Mouse (Mus musculus): ENCODE measurements at regions not wholly inside any gene's neighbourhood (a gene's known extent, or its start where the extent isn't known, plus 50 kb on each side); places are given as distances from the start of the nearest gene placed in this dataset.

- ATAC-seq (replicated peaks; ENCODE audit: low FRiP score) (no peak), DNase-seq (ENCODE audit: low spot score) (no peak)
- Histone ChIP-seq H3K4me3 (ENCODE audit: low read depth, low read length) (no peak overlapping the region), H3K4me1 (replicated peaks; ENCODE audit: control insufficient read depth, insufficient read depth, low read length) (no peaks in the 10 kb centered on the region), H3K27ac (ENCODE audit: low read depth, low read length) (no peak overlapping the region), H3K9ac (ENCODE audit: low read depth, low read length) (no peak overlapping the region), H3K36me3 (ENCODE audit: control insufficient read depth, insufficient read depth, low read length) (no peaks in the 10 kb centered on the region), H3K4me2 (no peak overlapping the region), H3K27me3 (replicated peaks; ENCODE audit: control insufficient read depth, insufficient read depth, low read length) (no peaks in the 10 kb centered on the region), H3K9me3 (ENCODE audit: control insufficient read depth, low read length) (no peaks in the 10 kb centered on the region)
- 81% methylated on average over 2 of the region's 2 CpGs for WGBS
These were observed 587.1 kb downstream of the Rnf144a start for GRCm38 (mm10) chr12:25827961-25828360.

- Histone ChIP-seq H3K36me3 (ENCODE audit: control insufficient read depth, insufficient read depth, low read length) (no peaks in the 10 kb centered on the region), H3K27ac (ENCODE audit: low read depth, low read length) (no peak overlapping the region), H3K4me1 (replicated peaks; ENCODE audit: control insufficient read depth, insufficient read depth, low read length) (no peaks in the 10 kb centered on the region), H3K27me3 (replicated peaks; ENCODE audit: control insufficient read depth, insufficient read depth, low read length) (no peaks in the 10 kb centered on the region), H3K4me3 (ENCODE audit: low read depth, low read length) (no peak overlapping the region), H3K4me2 (no peak overlapping the region), H3K9ac (ENCODE audit: low read depth, low read length) (no peak overlapping the region), H3K9me3 (ENCODE audit: control insufficient read depth, low read length) (no peaks in the 10 kb centered on the region)
- WGBS: 30% methylated on average over 3 of the region's 3 CpGs
- ATAC-seq (replicated peaks; ENCODE audit: low FRiP score) (no peak), DNase-seq (ENCODE audit: low spot score) (no peak)
These were observed 588.1 kb downstream of the Rnf144a start for GRCm38 (mm10) chr12:25826928-25827327.

GRCm38 (mm10) chr12:25826451-25826850, 588.6 kb downstream of the Rnf144a start:
- no peaks in the 10 kb centered on the region for H3K9me3 ChIP-seq (ENCODE audit: control insufficient read depth, low read length)
- ATAC-seq (replicated peaks; ENCODE audit: low FRiP score) (no peak), DNase-seq (ENCODE audit: low spot score) (no peak)
- H3K36me3 ChIP-seq (ENCODE audit: control insufficient read depth, insufficient read depth, low read length): no peaks in the 10 kb centered on the region
- H3K4me3 ChIP-seq (ENCODE audit: low read depth, low read length): no peak overlapping the region
- WGBS: 52% methylated on average over 4 of the region's 4 CpGs
- no peak overlapping the region for H3K27ac ChIP-seq (ENCODE audit: low read depth, low read length)
- H3K27me3 ChIP-seq (replicated peaks; ENCODE audit: control insufficient read depth, insufficient read depth, low read length): no peaks in the 10 kb centered on the region
- H3K4me2 ChIP-seq: no peak overlapping the region
- no peak overlapping the region for H3K9ac ChIP-seq (ENCODE audit: low read depth, low read length)
- no peaks in the 10 kb centered on the region for H3K4me1 ChIP-seq (replicated peaks; ENCODE audit: control insufficient read depth, insufficient read depth, low read length)

DNA sequence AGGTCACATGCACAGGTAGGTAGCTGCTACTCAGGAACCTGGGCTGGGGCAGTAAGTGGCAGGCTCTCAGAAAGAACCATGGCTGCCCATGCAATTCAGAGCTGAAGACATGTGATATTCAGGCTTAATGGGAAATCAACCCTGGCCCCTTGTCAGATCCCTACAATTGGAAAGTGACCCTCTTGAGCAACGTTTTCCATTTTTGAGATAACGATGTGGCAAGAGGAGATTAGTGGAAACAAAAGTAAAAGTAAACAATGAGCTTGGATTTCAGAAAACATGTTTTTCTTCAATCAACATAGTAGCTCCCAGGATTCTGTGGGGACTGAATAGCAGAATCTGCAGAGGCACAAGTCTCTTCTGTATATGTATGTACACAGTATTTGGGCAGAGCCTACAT, 598.8 kb downstream of the Rnf144a start:
- H3K4me3 ChIP-seq (ENCODE audit: low read depth, low read length): no peak overlapping the region
- no peak overlapping the region for H3K27ac ChIP-seq (ENCODE audit: low read depth, low read length)
- H3K4me2 ChIP-seq: no peak overlapping the region
- no peaks in the 10 kb centered on the region for H3K36me3 ChIP-seq (ENCODE audit: control insufficient read depth, insufficient read depth, low read length)
- H3K9me3 ChIP-seq (ENCODE audit: control insufficient read depth, low read length): no peaks in the 10 kb centered on the region
- no peaks in the 10 kb centered on the region for H3K27me3 ChIP-seq (replicated peaks; ENCODE audit: control insufficient read depth, insufficient read depth, low read length)
- no peak for DNase-seq (ENCODE audit: low spot score)
- WGBS: 54% methylated on average over 2 of the region's 2 CpGs
- no peak overlapping the region for H3K9ac ChIP-seq (ENCODE audit: low read depth, low read length)
- no peaks in the 10 kb centered on the region for H3K4me1 ChIP-seq (replicated peaks; ENCODE audit: control insufficient read depth, insufficient read depth, low read length)
- no peak for ATAC-seq (replicated peaks; ENCODE audit: low FRiP score)

DNA sequence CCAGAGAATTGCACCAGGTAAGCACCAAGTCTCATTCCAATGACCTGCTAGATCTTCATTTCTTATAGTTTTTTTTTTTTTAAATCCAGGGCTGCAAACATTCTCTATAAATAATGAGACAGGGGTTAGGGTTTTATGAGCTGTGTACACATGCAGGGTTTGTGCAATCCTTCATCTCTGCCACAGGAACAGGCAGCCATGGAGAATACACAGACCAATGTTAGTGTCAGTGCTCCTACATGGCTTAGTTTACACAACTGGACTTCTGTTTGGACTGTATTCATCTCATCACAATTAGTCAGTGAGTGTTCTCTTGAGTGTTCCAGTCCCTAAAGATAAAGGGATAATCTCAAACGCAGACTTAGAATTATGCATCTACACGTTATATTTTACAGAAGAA, 620.0 kb downstream of the Rnf144a start:
- H3K27me3 ChIP-seq (replicated peaks; ENCODE audit: control insufficient read depth, insufficient read depth, low read length): no peaks in the 10 kb centered on the region
- ATAC-seq (replicated peaks; ENCODE audit: low FRiP score): no peak
- H3K9ac ChIP-seq (ENCODE audit: low read depth, low read length): no peak overlapping the region
- no peak overlapping the region for H3K27ac ChIP-seq (ENCODE audit: low read depth, low read length)
- H3K4me2 ChIP-seq: no peak overlapping the region
- 69% methylated on average over 2 of the region's 2 CpGs for WGBS
- no peak for DNase-seq (ENCODE audit: low spot score)
- H3K4me1 ChIP-seq (replicated peaks; ENCODE audit: control insufficient read depth, insufficient read depth, low read length): no peaks in the 10 kb centered on the region
- no peak overlapping the region for H3K4me3 ChIP-seq (ENCODE audit: low read depth, low read length)
- no peaks in the 10 kb centered on the region for H3K36me3 ChIP-seq (ENCODE audit: control insufficient read depth, insufficient read depth, low read length)
- H3K9me3 ChIP-seq (ENCODE audit: control insufficient read depth, low read length): no peaks in the 10 kb centered on the region

- H3K27me3 ChIP-seq (replicated peaks; ENCODE audit: control insufficient read depth, insufficient read depth, low read length): no peaks in the 10 kb centered on the region
- no peak for DNase-seq (ENCODE audit: low spot score)
- H3K4me3 ChIP-seq (ENCODE audit: low read depth, low read length): no peak overlapping the region
- H3K4me1 ChIP-seq (replicated peaks; ENCODE audit: control insufficient read depth, insufficient read depth, low read length): no peaks in the 10 kb centered on the region
- ATAC-seq (replicated peaks; ENCODE audit: low FRiP score): no peak
- no peak overlapping the region for H3K4me2 ChIP-seq
- H3K9me3 ChIP-seq (ENCODE audit: control insufficient read depth, low read length): no peaks in the 10 kb centered on the region
- WGBS: 53% methylated on average over 2 of the region's 2 CpGs
- H3K27ac ChIP-seq (ENCODE audit: low read depth, low read length): no peak overlapping the region
- no peak overlapping the region for H3K9ac ChIP-seq (ENCODE audit: low read depth, low read length)
- H3K36me3 ChIP-seq (ENCODE audit: control insufficient read depth, insufficient read depth, low read length): no peaks in the 10 kb centered on the region
These were observed 620.5 kb downstream of the Rnf144a start for GRCm38 (mm10) chr12:25794571-25794970.

DNA sequence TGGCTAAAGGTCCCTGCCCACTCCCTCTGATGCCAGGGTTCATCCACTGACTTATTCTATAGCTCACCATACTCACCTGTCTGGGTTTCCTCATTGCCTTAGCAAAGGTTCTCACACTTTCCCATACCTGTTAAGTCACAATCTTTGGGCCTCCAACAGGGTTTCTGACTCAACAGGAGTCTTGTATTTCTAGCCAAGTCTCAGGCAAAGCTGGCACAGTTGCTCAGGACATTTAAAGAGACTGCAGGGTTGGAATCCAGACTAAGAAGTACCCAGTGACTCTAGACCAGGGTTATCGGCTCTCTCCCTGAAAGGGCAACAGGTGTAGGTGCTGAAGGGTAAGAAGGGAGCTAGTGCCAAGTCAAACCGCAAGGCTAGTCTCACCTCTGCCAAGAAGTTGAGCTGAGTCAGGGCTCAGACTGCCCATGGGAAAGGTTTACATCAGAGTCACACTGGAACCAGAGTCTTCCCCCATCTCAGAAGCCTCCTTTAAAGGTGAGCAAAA, 622.4 kb downstream of the Rnf144a start:
- no peak overlapping the region for H3K4me2 ChIP-seq
- 79% methylated on average over 2 of the region's 2 CpGs for whole genome bisulfite sequencing
- H3K4me3 ChIP-seq (ENCODE audit: low read depth, low read length): no peak overlapping the region
- H3K9ac ChIP-seq (ENCODE audit: low read depth, low read length): no peak overlapping the region
- no peak overlapping the region for H3K27ac ChIP-seq (ENCODE audit: low read depth, low read length)
- H3K27me3 ChIP-seq (replicated peaks; ENCODE audit: control insufficient read depth, insufficient read depth, low read length): no peaks in the 10 kb centered on the region
- H3K4me1 ChIP-seq (replicated peaks; ENCODE audit: control insufficient read depth, insufficient read depth, low read length): no peaks in the 10 kb centered on the region
- DNase-seq (ENCODE audit: low spot score) (no peak), ATAC-seq (replicated peaks; ENCODE audit: low FRiP score) (no peak)
- no peaks in the 10 kb centered on the region for H3K36me3 ChIP-seq (ENCODE audit: control insufficient read depth, insufficient read depth, low read length)
- no peaks in the 10 kb centered on the region for H3K9me3 ChIP-seq (ENCODE audit: control insufficient read depth, low read length)

DNA sequence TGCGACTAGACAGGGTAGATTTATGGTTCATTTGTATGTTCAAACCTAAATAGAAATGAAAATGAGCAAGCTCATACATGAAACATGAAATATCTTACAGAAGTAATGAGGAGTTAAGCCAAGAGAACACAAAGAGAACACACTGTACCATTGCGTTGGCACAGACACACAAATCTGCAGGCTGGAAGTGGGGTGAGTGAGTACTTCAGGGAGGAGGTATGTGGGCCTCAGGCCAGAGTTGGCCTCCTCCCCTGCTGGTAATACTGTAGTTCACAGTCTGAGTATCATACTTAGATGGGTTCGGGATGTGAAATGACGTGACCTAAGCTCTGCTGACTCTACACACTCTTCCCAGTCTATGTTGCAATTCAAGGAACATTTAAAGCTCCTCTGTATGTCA, 624.1 kb downstream of the Rnf144a start:
- Histone ChIP-seq H3K9ac (ENCODE audit: low read depth, low read length) (no peak overlapping the region), H3K27me3 (replicated peaks; ENCODE audit: control insufficient read depth, insufficient read depth, low read length) (no peaks in the 10 kb centered on the region), H3K9me3 (ENCODE audit: control insufficient read depth, low read length) (no peaks in the 10 kb centered on the region), H3K4me1 (replicated peaks; ENCODE audit: control insufficient read depth, insufficient read depth, low read length) (no peaks in the 10 kb centered on the region), H3K36me3 (ENCODE audit: control insufficient read depth, insufficient read depth, low read length) (no peaks in the 10 kb centered on the region), H3K4me3 (ENCODE audit: low read depth, low read length) (no peak overlapping the region), H3K4me2 (no peak overlapping the region), H3K27ac (ENCODE audit: low read depth, low read length) (no peak overlapping the region)
- ATAC-seq (replicated peaks; ENCODE audit: low FRiP score): no peak
- 84% methylated on average over 4 of the region's 4 CpGs for WGBS
- DNase-seq (ENCODE audit: low spot score): no peak

DNA sequence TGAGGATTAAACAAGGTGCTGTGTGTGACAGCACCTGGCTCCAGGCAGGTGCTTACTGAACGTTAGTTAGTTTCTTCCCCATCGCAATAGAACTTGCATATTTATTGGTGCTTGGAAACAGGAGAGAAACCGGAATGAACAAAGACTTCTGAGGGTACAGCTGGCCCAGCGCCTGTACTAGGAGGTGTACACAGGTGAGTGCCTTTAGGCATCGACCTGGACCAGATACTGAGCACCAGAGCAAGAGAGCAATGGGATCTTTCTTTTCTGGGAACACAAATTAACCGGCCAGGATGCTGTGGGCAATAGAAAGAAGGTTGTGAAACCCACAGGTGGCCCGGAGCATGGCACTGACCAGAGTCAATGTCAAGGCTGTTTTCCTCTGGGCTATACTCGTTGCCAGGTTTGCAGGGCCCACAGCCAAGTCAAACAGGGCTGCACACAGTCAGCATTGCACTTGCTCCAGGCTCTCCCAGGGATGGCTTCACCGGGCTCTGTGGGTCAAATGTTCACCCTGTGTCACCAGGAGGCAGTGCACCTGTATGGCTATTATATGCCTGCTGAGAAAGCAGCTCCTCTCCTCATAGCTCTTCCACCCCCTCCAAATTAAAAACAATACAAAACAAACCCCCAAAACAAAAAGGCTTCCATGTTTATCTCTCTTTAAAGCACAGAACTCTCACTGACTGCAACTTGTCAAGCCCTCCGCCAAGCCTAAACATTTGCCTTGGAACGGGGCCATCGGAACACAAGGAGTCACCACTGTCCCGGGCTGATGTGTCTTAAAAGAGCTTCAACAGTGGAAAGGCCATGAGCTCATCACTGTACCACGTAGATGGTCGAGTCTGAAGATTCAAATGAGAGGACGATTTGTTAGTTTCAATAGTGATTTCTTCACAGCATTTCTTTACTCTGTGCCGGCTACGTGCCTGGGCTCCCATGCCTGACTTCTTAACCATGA, 629.1 kb downstream of the Rnf144a start:
- Histone ChIP-seq H3K9ac (ENCODE audit: low read depth, low read length) (no peak overlapping the region), H3K9me3 (ENCODE audit: control insufficient read depth, low read length) (no peaks in the 10 kb centered on the region), H3K4me2 (no peak overlapping the region), H3K4me1 (replicated peaks; ENCODE audit: control insufficient read depth, insufficient read depth, low read length) (no peaks in the 10 kb centered on the region), H3K27me3 (replicated peaks; ENCODE audit: control insufficient read depth, insufficient read depth, low read length) (no peaks in the 10 kb centered on the region), H3K36me3 (ENCODE audit: control insufficient read depth, insufficient read depth, low read length) (no peaks in the 10 kb centered on the region), H3K27ac (ENCODE audit: low read depth, low read length) (no peak overlapping the region), H3K4me3 (ENCODE audit: low read depth, low read length) (no peak overlapping the region)
- no peak for ATAC-seq (replicated peaks; ENCODE audit: low FRiP score)
- no peak for DNase-seq (ENCODE audit: low spot score)
- 77% methylated on average over 18 of the region's 18 CpGs for WGBS
